Mouse (Mus musculus): ENCODE measurements around the gene Stac2.

The Stac2 gene

DNA sequence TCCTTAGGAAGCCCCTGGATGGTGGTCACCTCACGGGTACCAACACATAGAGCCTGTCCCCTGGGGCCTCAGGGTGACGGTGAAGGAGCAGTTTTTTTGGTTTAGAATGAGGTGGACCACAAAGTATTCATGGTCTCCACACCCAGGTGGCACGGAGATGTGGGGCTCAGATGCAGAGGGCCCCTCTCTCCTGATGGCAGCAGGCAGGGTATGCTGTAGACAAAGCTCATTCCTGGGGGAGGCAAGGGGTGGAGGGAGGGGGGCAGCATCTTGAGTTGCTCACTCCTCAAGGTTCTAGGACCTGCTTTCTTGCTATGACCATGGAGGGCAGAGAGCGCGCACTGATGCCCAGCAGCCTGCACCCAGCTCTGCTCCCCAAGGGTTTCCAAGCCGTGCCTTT lies 51.3 kb downstream of the Stac2 start:
- no peaks in the 10 kb centered on the region for H3K27me3 ChIP-seq (ENCODE audit: control insufficient read depth, insufficient read depth, low read length, poor library complexity, severe bottlenecking)
- no peaks in the 10 kb centered on the region for H3K36me3 ChIP-seq (ENCODE audit: control insufficient read depth, insufficient read depth, low read length, poor library complexity, severe bottlenecking)
- peak; percentile 47 for DNase-seq (ENCODE audit: low read depth, low spot score)

DNA sequence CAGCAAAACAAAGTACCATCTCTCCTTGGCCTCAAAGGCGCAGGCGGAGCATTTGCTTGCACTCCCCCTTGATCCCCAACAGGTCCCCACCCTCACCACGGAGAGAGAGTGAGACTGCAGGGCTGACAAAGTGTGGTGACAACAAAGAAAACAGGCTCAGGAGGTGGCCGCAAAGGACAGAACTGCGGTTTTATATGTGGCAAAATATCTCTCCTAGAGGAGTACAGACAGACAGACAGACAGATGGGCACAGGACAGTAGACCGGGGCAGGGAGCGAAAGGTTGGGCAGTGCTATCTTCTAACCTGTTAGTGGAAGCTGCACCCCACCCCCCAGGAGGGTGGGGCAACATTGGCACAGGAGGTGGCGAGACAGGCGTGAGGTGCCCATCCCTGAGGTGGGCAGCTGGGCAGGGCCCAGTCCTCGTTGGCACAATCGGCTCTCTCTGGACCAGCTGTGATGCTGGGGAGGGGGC lies 51.9 kb downstream of the Stac2 start:
- H3K36me3 ChIP-seq (ENCODE audit: control insufficient read depth, insufficient read depth, low read length, poor library complexity, severe bottlenecking): no peaks in the 10 kb centered on the region
- peak; percentile 48 for DNase-seq (ENCODE audit: low read depth, low spot score)
- H3K27me3 ChIP-seq (ENCODE audit: control insufficient read depth, insufficient read depth, low read length, poor library complexity, severe bottlenecking): no peaks in the 10 kb centered on the region

DNA sequence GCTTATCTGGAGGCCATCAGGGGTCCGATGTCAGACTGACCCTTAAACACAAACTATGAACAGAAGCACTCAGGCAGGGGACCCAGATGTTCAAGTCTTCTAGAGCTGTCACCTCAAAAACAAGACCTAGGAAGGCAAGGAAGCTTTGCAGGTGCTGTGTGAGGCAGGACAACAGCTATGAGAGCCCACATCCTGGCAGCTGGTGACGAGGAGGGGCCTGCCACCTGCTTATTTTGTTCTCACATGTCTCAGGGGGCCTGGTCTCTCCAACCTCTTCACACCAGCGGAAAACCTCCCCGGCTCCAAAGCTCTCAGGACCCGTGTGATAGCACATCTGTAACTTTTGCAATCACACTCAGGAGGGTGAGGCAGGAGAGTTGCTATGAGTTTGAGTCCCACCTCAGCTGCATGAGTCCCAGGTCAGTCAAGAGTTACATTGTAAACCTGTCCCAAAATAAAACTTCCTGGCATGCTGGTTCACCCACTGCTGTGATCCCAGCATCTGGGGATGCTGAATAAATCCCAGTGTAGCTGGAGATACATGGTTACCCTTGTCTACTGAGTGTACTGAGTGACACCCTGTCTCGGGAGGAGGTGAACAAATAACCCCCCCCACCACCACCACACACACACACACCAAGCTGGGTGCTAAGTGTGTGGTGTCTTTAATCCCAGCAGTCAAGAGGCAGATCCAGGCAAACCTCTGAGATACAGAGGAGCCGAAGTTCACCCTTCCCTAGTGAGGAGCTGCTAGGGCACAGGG lies 52.7 kb downstream of the Stac2 start:
- H3K27me3 ChIP-seq (ENCODE audit: control insufficient read depth, insufficient read depth, low read length, poor library complexity, severe bottlenecking): no peaks in the 10 kb centered on the region

DNA sequence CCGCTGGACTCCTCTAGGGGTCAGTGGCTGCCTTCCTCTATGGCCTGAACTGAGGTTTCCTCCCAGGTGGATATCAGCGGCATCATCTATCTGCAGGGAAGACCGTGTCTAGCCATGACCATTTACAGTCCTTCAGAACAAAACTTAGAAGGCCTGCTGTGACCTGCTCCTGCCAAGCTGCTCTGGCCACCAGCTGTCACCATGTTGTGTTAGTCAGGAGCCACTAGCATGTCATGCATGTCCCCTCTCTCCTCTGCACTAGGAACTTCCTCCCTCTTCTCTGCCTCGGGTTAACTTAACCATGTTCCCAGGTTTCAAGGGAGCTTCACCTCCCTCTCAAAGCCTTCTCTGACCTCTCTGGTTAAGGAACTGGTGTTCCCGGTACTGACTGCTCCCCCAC lies 53.5 kb downstream of the Stac2 start:
- DNase-seq (ENCODE audit: low read depth, low spot score): peak; percentile 65
- Histone ChIP-seq H3K27me3 (ENCODE audit: control insufficient read depth, insufficient read depth, low read length, poor library complexity, severe bottlenecking) (no peaks in the 10 kb centered on the region), H3K36me3 (ENCODE audit: control insufficient read depth, insufficient read depth, low read length, poor library complexity, severe bottlenecking) (no peaks in the 10 kb centered on the region)

More for the DNA sequence above, 52.7 kb downstream of the Stac2 start:
- DNase-seq (ENCODE audit: low read depth, low spot score): peak; percentile 90
- H3K36me3 ChIP-seq (ENCODE audit: control insufficient read depth, insufficient read depth, low read length, poor library complexity, severe bottlenecking): no peaks in the 10 kb centered on the region

DNA sequence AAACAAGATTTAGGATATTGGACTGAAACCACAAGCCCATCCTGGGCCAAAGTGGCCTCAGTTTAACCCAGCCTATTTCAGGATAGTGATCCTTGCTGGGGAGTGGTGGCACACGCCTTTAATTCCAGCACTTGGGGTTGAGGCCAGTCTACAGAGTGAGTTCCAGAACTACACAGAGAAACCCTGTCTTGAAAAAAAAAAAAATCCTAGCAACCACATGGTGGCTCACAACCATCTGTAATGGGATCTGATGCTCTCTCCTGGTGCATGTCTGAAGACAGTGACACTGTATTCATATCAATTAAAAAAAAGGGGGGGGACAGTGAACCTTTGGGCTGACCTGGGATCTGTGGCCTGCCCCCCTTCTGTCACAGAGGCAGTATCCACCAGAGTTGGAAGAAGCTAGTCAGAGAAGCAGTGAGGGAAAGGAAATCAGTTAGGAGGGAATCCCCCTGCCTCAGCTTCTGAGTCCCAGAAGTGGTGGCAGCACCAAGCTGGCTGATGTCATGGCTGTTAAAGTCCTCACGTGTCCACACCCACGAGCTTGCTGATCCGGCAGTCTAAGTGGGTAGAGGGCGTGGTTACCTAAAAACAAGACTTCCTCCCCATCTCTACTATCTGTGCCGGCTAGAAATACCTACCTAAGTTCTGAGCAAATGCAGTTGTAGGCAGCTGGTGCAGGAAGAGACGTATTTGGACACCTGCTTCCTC lies 54.2 kb downstream of the Stac2 start:
- Histone ChIP-seq H3K27me3 (ENCODE audit: control insufficient read depth, insufficient read depth, low read length, poor library complexity, severe bottlenecking) (no peaks in the 10 kb centered on the region), H3K36me3 (ENCODE audit: control insufficient read depth, insufficient read depth, low read length, poor library complexity, severe bottlenecking) (no peaks in the 10 kb centered on the region)
- DNase-seq (ENCODE audit: low read depth, low spot score): peak; percentile 97

DNA sequence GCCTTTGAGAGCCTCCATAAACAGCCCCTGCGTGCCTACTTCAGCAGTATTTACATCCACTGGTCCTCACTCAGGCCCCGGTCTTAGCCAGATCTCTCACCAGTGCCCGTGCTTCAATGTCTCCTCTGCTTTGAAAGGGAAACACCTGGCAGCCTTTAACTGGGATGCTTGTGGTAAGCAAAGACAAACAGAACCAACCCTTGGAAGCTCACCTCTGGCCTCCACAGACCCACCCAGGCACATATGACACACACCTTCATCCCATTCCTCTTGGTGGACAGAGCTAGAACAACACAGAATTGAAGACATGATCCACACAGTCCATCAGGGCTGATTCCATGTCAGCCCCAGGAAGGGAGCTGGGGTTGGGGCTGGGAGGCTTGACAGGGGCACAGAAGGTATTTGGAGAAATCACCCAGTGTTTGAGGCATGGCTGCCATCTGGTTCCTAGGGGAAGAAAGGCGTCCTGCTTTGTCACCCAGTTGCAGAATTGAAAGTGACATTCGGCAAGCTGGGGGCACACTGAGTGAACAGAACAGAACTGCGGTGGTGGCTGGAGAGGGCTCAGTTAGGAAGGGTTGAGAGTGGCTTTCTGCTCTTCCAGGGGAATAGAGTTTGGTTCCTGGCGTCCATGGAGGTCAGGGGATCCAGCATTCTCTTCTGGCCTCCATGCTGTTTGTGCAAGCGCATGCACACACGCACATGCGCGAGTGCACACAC lies 55.0 kb downstream of the Stac2 start:
- peak; percentile 49 for DNase-seq (ENCODE audit: low read depth, low spot score)
- Histone ChIP-seq H3K27me3 (ENCODE audit: control insufficient read depth, insufficient read depth, low read length, poor library complexity, severe bottlenecking) (no peaks in the 10 kb centered on the region), H3K36me3 (ENCODE audit: control insufficient read depth, insufficient read depth, low read length, poor library complexity, severe bottlenecking) (no peaks in the 10 kb centered on the region)

DNA sequence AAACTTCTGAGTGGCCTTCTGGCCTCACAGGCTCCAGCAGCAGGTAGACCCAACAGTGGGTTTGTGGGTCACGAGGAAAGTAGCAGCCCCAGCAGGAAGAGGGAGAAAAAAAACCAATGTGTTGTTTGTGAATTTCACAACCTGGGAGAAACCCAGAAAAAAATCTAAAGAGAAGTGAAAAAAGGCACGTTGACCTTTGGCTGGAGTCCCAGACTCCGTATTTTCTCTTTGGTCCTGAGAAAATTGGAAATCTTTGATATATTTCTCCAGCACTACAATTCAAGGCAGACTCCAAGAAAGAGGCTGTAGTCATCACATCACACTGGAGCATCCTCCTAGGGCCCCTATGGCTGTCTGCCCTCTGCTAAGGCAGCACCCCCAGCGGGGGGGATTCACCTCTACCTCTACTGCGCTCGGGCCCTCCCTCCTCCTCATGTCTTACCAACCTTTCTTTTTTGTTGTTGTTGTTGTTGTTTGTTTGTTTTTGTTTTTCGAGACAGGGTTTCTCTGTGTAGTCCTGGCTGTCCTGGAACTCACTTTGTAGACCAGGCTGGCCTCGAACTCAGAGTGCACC lies 55.8 kb downstream of the Stac2 start:
- no peaks in the 10 kb centered on the region for H3K36me3 ChIP-seq (ENCODE audit: control insufficient read depth, insufficient read depth, low read length, poor library complexity, severe bottlenecking)
- H3K27me3 ChIP-seq (ENCODE audit: control insufficient read depth, insufficient read depth, low read length, poor library complexity, severe bottlenecking): no peaks in the 10 kb centered on the region
- no peak for DNase-seq (ENCODE audit: low read depth, low spot score)

DNA sequence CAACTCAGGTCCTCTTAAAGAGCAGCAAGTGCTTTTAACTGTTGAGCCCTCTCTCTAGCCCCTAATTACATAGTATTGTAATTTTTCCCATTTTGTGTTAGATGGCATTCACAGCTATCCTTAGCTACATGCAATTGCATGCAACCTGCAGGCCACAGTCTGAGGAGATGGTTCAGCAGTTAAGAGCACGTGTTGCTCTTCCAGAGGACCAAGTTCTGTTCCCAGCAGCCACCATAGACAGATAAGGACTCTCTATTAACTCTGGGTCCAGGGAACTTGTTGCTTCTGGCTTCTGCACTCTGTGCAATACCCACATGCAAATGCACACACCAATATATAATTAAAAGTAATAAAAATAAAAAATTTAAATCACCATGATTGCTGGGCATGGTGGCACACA lies 56.6 kb downstream of the Stac2 start:
- H3K36me3 ChIP-seq (ENCODE audit: control insufficient read depth, insufficient read depth, low read length, poor library complexity, severe bottlenecking): no peaks in the 10 kb centered on the region
- DNase-seq (ENCODE audit: low read depth, low spot score): no peak
- H3K27me3 ChIP-seq (ENCODE audit: control insufficient read depth, insufficient read depth, low read length, poor library complexity, severe bottlenecking): no peaks in the 10 kb centered on the region

DNA sequence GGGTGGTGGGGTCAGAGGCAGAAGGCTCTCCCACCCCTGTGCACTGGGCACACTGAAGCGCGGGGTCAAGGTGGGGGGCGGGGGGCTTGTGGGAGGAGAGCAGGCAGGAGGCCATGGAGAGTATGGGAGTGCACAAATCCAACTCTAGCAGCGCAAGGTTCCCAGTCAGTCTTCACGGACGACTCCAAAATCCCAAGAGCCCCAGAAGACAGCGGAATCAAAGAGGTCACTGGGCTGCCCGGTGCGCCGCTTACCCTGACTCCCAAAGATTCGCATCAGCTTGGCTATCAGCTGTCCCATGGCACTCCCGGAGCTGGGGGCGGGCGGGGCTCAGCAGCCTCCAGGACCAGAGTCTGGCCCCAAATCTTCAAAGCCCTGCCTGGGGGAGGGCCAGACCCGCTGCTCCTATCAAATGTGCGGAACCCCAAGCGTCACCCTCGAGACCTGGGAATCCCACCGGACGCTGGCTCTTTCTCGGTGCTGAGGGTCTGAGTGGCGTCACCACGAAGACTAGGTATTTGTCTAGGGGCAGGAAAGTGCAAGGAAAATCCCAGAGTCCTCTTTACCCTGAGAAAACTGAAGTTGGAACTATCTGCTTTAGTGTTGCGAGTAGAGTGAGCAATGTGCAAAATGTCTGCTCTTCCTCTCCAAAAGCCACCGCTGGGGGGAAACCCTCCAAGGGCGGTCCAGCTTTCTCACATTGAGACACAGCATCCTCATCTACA lies 57.5 kb downstream of the Stac2 start, which contains the start of gene Arl5c:
Gene Arl5c (minus strand): TSS at position 618 of the 725 bp plus-strand sequence.
- DNase-seq (ENCODE audit: low read depth, low spot score): peak; percentile 85
- no peaks in the 10 kb centered on the region for H3K36me3 ChIP-seq (ENCODE audit: control insufficient read depth, insufficient read depth, low read length, poor library complexity, severe bottlenecking)
- no peaks in the 10 kb centered on the region for H3K27me3 ChIP-seq (ENCODE audit: control insufficient read depth, insufficient read depth, low read length, poor library complexity, severe bottlenecking)

DNA sequence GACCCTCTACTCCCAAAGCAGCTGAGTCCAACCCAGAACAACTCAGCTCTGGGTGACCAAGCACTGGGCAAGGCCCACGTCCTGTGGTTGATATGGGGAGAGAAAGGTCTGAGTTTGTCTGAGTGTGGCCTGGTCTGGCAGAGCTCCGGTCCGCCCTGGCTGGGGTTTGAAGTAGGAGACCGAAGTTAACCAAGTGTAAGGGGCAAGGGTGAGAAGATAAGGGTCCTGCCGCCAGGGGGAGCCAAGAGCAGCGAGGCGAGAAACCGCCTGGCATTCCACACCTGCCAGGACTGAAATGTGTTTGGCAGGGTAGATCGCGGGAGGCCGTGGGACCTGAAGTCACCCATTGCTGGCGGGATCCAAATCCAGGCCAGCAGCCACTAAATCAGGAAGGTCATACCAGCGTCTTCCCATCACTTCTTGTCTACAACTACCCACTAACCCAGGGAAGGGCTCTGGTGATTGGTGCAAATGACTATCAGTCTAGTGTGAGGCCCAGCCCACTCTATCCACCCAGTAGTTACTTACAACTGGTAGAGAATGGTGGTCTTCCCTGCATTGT lies 58.6 kb downstream of the Stac2 start:
- peak; percentile 93 for DNase-seq (ENCODE audit: low read depth, low spot score)
- no peaks in the 10 kb centered on the region for H3K27me3 ChIP-seq (ENCODE audit: control insufficient read depth, insufficient read depth, low read length, poor library complexity, severe bottlenecking)
- peaks cover 4% of the 10 kb centered on the region for H3K36me3 ChIP-seq (ENCODE audit: control insufficient read depth, insufficient read depth, low read length, poor library complexity, severe bottlenecking)

DNA sequence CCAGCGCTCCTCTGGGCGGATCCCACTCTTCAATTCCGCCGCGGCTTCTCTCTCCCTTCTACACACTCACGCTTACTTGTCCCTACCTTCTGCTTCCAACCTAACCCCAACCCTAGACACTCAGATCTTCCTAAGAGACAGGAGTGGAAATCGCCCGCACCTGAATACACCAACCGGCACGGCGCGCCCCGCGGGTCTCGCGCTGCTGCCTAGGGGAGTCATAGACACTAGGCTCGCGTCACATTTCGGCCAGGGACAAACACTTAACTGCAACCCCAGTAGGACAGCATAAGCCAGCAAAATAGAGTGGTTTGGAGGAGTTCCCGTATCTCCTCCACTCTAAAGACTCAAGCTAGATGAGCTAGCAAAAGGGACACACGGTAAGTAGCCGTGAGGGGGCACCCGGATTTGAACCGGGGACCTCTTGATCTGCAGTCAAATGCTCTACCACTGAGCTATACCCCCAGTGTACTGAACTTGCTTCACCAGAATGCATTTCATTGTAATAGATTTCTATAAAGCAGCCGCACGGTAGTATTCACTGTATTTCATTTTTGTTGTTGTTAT lies 64.6 kb downstream of the Stac2 start:
- peak; percentile 94 for DNase-seq (ENCODE audit: low read depth, low spot score)
- Histone ChIP-seq H3K27me3 (ENCODE audit: control insufficient read depth, insufficient read depth, low read length, poor library complexity, severe bottlenecking) (no peaks in the 10 kb centered on the region), H3K36me3 (ENCODE audit: control insufficient read depth, insufficient read depth, low read length, poor library complexity, severe bottlenecking) (peaks cover 4% of the 10 kb centered on the region)

DNA sequence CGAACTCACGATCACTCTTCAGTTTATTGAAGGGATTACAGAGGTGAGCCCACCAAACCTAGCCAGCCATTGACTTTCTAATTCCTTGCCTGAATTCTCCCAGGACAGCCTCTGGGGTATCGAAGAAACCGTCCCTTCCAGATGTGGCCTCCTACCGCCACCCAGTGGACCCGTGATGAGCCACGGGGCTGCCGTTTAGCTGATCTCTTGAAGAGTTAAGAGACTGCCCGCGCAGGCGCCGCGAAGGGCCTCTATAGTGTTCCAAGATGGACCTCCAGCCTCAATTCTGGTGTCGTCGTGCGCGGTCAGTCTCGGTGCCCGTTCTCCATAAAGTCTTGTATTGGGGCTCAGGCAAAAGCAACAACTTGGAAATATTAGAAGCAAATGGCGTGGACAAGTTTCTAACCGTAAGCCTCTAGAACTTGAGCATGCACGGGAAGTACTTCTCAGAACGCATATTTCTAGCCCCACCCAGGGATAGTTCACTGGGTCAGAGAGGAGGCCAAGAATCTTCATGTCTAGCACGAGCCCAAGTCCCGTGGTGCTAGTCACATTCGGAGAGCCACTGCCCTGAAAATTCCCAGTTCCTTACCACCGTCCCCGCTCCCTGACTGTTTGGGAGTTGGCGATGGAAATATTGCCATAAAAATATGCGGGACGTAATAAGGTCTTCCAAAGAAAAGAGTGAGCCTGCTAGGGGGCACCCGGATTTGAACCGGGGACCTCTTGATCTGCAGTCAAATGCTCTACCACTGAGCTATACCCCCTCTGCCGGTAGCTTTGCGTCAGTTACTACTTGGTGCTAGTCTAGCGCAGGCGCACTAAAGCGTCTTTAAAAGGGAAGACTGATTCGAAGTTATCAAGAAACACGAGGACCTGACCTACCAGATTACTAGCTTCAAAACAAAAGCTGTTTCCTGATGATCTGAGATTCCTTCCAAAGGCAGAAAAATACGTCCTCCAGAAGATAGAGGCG lies 65.4 kb downstream of the Stac2 start:
- peak; percentile 97 for DNase-seq (ENCODE audit: low read depth, low spot score)
- H3K27me3 ChIP-seq (ENCODE audit: control insufficient read depth, insufficient read depth, low read length, poor library complexity, severe bottlenecking): no peaks in the 10 kb centered on the region
- H3K36me3 ChIP-seq (ENCODE audit: control insufficient read depth, insufficient read depth, low read length, poor library complexity, severe bottlenecking): peaks cover 4% of the 10 kb centered on the region
